Mouse (Mus musculus) heart, embryonic 11.5 days (tissue): ENCODE data around the gene Creld1. TPM values are rescaled to one million over a fixed set of nuclear protein-coding genes. Genes with fewer than 3 reads are reported as not detected.
A peak's percentile ranks its signal among the peaks of the same experiment; 100 is the strongest.

Experiments
- ATAC-seq: fragments of 200-750 bp; cut with Nextera tagmentation; replicated peaks from 2 replicates; pipeline ENCODE4 v1.8.0; 2017; ENCODE audit warnings: moderate library complexity; ENCODE audit not compliant: insufficient number of reproducible peaks, low FRiP score, low TSS enrichment
- H3K27ac ChIP-seq: fragments of 300-500 bp; sonication (generic); 2 replicates; pipeline ENCODE4 v1.5.1; 2014; ENCODE audit warnings: mild to moderate bottlenecking, low read depth, low read length
- H3K27me3 ChIP-seq: fragments of 300-500 bp; sonication (generic); 2 replicates; pipeline ENCODE4 v1.6.1; 2014; ENCODE audit warnings: mild to moderate bottlenecking, low read length, mixed read lengths; ENCODE audit not compliant: control insufficient read depth, insufficient read depth
- H3K36me3 ChIP-seq: fragments of 300-500 bp; sonication (generic); 2 replicates; pipeline ENCODE4 v1.6.1; 2014; ENCODE audit warnings: mild to moderate bottlenecking, low read length, moderate library complexity, mixed read lengths; ENCODE audit not compliant: control insufficient read depth, insufficient read depth
- H3K4me1 ChIP-seq: fragments of 300-500 bp; sonication (generic); 2 replicates; pipeline ENCODE4 v1.6.1; 2014; ENCODE audit warnings: low read length; ENCODE audit not compliant: control insufficient read depth, insufficient read depth
- H3K4me2 ChIP-seq: fragments of 300-500 bp; sonication (generic); 2 replicates; pipeline ENCODE4 v1.6.1; 2014; ENCODE audit warnings: mild to moderate bottlenecking, moderate library complexity
- H3K4me3 ChIP-seq: fragments of 300-500 bp; sonication (generic); 2 replicates; pipeline ENCODE4 v1.5.1; 2014; ENCODE audit warnings: low read depth, low read length
- H3K9ac ChIP-seq: fragments of 300-500 bp; sonication (generic); 2 replicates; pipeline ENCODE4 v1.6.1; 2014; ENCODE audit warnings: mild to moderate bottlenecking, low read depth, low read length, moderate library complexity
- H3K9me3 ChIP-seq: fragments of 300-500 bp; sonication (generic); replicated peaks from 2 replicates; pipeline ENCODE4 v1.6.1; 2016; ENCODE audit warnings: low read length; ENCODE audit not compliant: control insufficient read depth
- WGBS: fragments of 180-500 bp; shearing (Covaris S2); extraction: QIAGEN DNeasy Blood & Tissue Kit; methylation state at CpG from one replicate; pipeline ENCODE4 v1.1.7; 2014; ENCODE audit not compliant: insufficient replicate concordance; 5-methylcytosine and 5-hydroxymethylcytosine counted together
- polyA plus RNA-seq: library from polyadenylated mRNA; unstranded; fragments of >200 nt; fragmentation: Nextera tagmentation; extraction: Ambion mirVana; gene quantifications from 2 replicates; pipeline ENCODE4 v1.2.1, GENCODE M21; 2014

Gene Creld1
- polyA plus RNA-seq, 1 experiment from 2014 or later, result 31.1 TPM

DNA sequence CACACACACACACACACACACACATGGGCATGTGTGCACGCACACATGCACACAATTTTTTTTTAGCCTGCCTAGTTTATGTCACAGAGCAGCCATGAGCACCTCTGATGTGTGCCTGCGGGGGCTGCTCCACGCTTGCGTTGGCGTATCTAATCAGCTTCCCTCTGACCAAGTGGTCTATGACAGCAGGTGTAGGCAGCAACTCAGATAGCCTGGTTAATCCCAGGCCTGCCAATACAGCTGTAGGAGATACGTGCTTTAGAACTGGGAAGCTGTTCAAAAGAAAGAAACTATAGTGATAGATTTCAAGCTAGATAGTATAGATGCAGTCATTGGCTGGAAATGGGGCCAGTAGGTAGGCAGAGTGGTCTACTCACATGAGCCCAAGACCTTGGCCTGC, 9.4 kb upstream of the Creld1 start:
- no peak for ATAC-seq
- H3K4me1 ChIP-seq, result peaks cover 17% of the 10 kb centered on the region
- no peaks in the 10 kb centered on the region for H3K9me3 ChIP-seq
- H3K36me3 ChIP-seq, result no peaks in the 10 kb centered on the region
- H3K4me2 ChIP-seq, result no peak overlapping the region
- peaks cover 27% of the 10 kb centered on the region for H3K27me3 ChIP-seq
- H3K27ac ChIP-seq, result no peak overlapping the region
- WGBS, result 74% methylated on average over 6 of the region's 6 CpGs
- no peak overlapping the region for H3K9ac ChIP-seq
- no peak overlapping the region for H3K4me3 ChIP-seq

DNA sequence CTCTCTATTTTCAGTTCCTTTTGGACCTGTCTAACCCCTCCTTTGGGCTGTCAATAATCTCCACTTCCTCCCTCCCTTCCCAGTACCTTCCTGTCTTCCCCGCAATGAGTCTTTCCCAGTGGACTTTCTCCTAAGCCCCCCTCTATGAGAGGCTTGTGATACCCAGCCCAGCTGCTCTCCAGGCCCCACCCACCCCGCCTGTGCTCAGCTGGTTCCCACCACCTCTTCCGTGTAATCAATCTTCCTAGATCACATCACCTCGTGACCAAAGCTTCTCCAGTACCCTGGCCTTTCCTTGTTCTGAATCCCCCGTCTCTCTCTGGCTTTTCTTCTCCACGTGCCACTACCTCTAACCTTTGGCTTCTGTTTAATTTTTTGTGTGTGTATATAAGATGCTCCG, 5.7 kb upstream of the Creld1 start:
- H3K4me2 ChIP-seq, result no peak overlapping the region
- 52% methylated on average over 7 of the region's 7 CpGs for WGBS
- no peaks in the 10 kb centered on the region for H3K36me3 ChIP-seq
- no peak for ATAC-seq
- H3K27ac ChIP-seq, result no peak overlapping the region
- no peak overlapping the region for H3K4me3 ChIP-seq
- no peaks in the 10 kb centered on the region for H3K9me3 ChIP-seq
- peaks cover 19% of the 10 kb centered on the region for H3K27me3 ChIP-seq
- no peak overlapping the region for H3K9ac ChIP-seq
- H3K4me1 ChIP-seq, result peaks cover 6% of the 10 kb centered on the region; the same call in 1 of the 2 replicates

- Histone ChIP-seq H3K9ac (no peak overlapping the region), H3K36me3 (no peaks in the 10 kb centered on the region), H3K4me2 (no peak overlapping the region), H3K9me3 (no peaks in the 10 kb centered on the region), H3K4me1 (peaks cover 8% of the 10 kb centered on the region; the same call in 1 of the 2 replicates), H3K27ac (no peak overlapping the region), H3K27me3 (peaks cover 19% of the 10 kb centered on the region), H3K4me3 (no peak overlapping the region)
- 83% methylated on average over 10 of the region's 10 CpGs for WGBS
- no peak for ATAC-seq
Measured at GRCm38 (mm10) chr6:113478906-113479305, 4.2 kb upstream of the Creld1 start.

DNA sequence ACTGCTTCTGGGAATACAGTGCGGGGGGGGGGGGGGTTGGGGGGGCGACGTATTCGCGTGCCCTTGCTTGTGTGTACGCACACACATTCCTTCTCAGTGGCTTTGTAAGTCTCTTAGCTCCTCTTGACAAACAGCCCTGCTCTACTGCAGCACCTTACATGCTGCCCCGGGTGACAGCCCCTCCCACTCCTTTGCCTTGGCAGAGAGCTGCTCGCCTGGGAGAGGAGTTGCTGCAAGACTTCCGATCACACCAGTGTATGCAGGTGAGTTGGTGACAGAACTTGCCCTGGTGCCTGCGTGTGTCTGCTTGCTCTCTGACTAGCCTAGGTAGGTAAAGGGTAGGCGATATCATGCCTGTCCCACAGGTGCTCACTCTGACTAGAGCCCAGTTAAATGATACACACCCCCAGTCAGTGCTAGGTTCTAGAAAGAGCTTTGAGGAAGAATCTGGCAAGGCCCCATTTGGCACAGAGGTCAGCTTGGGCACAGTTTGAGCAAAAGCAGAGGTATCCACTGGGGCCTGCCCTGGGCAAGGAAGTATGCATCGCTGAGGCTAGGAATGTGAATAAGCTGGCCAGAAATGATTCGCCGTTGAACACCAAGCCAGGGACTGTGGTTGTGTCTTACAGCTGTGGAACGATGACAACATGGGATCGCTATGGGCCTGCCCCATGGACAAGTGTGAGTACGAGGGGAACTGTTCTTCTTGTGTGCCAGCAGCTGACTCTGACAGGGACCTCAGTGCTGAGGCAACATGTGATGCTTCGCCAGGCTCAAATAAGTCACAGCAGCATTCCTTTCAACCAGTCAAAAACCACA, 2.3 kb upstream of the Creld1 start:
- H3K4me1 ChIP-seq, result peaks cover 12% of the 10 kb centered on the region; the same call in 1 of the 2 replicates
- no peak overlapping the region for H3K4me3 ChIP-seq
- WGBS, result 55% methylated on average over 18 of the region's 18 CpGs
- peaks cover 19% of the 10 kb centered on the region for H3K27me3 ChIP-seq
- no peak for ATAC-seq
- no peak overlapping the region for H3K27ac ChIP-seq
- no peak overlapping the region for H3K4me2 ChIP-seq
- H3K36me3 ChIP-seq, result no peaks in the 10 kb centered on the region
- no peaks in the 10 kb centered on the region for H3K9me3 ChIP-seq
- peak overlapping the region; percentile 18; the same call in 1 of the 2 replicates for H3K9ac ChIP-seq

- Histone ChIP-seq H3K27me3 (peaks cover 12% of the 10 kb centered on the region), H3K9ac (peak overlapping the region; percentile 85), H3K4me1 (peaks cover 12% of the 10 kb centered on the region; the same call in 1 of the 2 replicates), H3K36me3 (no peaks in the 10 kb centered on the region), H3K27ac (peak overlapping the region; percentile 88), H3K4me3 (peak overlapping the region; percentile 61), H3K4me2 (peak overlapping the region; percentile 87), H3K9me3 (no peaks in the 10 kb centered on the region)
- peak; percentile 55 for ATAC-seq
- 2% methylated on average over 65 of the region's 65 CpGs for WGBS
Measured at GRCm38 (mm10) chr6:113482477-113483099, 509 bp upstream of the Creld1 start.

DNA sequence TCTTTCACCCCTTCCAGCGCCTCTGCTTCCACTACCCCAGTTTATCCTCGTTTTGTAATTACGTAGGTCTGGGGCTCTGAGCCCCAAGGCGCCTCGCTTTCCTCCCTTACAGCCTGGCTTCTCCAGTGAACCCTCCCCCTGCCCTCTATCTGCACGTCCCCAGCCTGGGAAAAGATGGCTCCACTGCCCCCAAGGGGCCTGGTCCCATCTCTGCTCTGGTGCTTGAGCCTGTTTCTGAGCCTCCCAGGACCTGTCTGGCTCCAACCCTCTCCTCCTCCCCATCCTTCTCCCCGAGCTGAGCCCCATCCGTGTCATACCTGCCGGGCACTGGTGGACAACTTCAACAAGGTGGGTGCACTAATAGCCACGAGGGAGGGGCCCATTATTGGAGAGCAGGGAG, 632 bp downstream of the Creld1 start:
- 13% methylated on average over 10 of the region's 10 CpGs for WGBS
- H3K27ac ChIP-seq, result peak overlapping the region; percentile 88
- no peak for ATAC-seq

DNA sequence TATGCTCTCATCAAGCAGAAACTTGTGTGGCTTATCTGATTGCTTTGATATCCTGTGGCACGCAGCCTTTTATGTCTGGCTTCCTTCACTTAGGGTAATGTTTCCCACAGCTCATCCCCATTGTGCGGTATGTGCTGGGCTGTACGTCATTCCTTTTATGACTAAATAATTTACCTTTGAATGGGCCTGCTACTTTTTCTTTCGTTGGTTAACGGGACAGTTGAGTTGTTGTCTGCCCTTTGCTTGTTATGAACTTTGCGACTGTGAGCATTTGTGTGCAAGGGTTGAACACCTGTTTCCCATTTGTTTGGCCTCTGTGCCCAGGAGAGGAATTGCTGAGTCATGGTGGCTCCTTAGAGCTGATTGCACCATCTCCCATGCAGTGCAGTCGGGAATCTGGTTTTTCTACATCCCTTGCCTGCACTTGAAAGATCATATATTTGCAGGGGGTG, 4.1 kb downstream of the Creld1 start:
- no peak for ATAC-seq
- Histone ChIP-seq H3K9me3 (no peaks in the 10 kb centered on the region), H3K4me2 (no peak overlapping the region), H3K4me1 (peaks cover 9% of the 10 kb centered on the region; the same call in 1 of the 2 replicates), H3K36me3 (peaks cover 13% of the 10 kb centered on the region; the same call in 1 of the 2 replicates), H3K27me3 (no peaks in the 10 kb centered on the region), H3K9ac (no peak overlapping the region), H3K4me3 (no peak overlapping the region), H3K27ac (no peak overlapping the region)
- WGBS, result 66% methylated on average over 7 of the region's 7 CpGs

More for the DNA sequence above, 632 bp downstream of the Creld1 start:
- peak overlapping the region; percentile 61 for H3K4me3 ChIP-seq
- H3K27me3 ChIP-seq, result peaks cover 12% of the 10 kb centered on the region
- no peaks in the 10 kb centered on the region for H3K9me3 ChIP-seq
- peak overlapping the region; percentile 77 for H3K9ac ChIP-seq
- peak overlapping the region; percentile 87 for H3K4me2 ChIP-seq
- peaks cover 12% of the 10 kb centered on the region; the same call in 1 of the 2 replicates for H3K4me1 ChIP-seq
- H3K36me3 ChIP-seq, result 0 out of 2 replicates have a peak, but pooled peaks cover 3% of the 10 kb centered on the region

DNA sequence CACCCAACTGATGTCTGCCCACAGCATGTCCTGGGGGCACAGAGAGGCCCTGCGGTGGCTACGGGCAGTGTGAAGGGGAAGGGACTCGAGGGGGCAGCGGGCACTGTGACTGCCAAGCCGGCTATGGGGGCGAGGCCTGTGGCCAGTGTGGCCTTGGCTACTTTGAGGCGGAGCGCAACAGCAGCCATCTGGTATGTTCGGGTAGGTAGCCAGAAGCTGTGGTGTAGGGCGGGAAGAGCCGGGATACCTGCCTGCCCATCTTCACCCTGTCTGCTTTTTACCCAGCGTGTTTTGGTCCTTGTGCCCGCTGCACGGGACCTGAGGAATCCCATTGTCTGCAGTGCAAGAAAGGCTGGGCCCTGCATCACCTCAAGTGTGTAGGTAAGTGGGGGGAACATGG, 6.3 kb downstream of the Creld1 start:
- H3K4me2 ChIP-seq, result no peak overlapping the region
- no peak overlapping the region for H3K4me3 ChIP-seq
- H3K4me1 ChIP-seq, result peaks cover 4% of the 10 kb centered on the region; the same call in 1 of the 2 replicates
- H3K36me3 ChIP-seq, result peaks cover 13% of the 10 kb centered on the region; the same call in 1 of the 2 replicates
- H3K9ac ChIP-seq, result no peak overlapping the region
- no peak for ATAC-seq
- H3K9me3 ChIP-seq, result no peaks in the 10 kb centered on the region
- H3K27ac ChIP-seq, result no peak overlapping the region
- WGBS, result 91% methylated on average over 14 of the region's 14 CpGs
- no peaks in the 10 kb centered on the region for H3K27me3 ChIP-seq
